Mouse (Mus musculus) hindbrain, embryonic 16.5 days (tissue): ENCODE data around the gene Tead1. TPM values are rescaled to one million over a fixed set of nuclear protein-coding genes. Genes with fewer than 3 reads are reported as not detected.

Source experiments
- ATAC-seq: fragments of 200-750 bp; cut with Nextera tagmentation; 2 replicates; pipeline ENCODE4 v1.8.0; 2017; ENCODE audit warnings: moderate TSS enrichment, moderate library complexity
- H3K27ac ChIP-seq: fragments of 300-500 bp; sonication (generic); 2 replicates; pipeline ENCODE4 v1.5.1; 2014; ENCODE audit warnings: low read depth, mild to moderate bottlenecking, control low read depth, low read length, moderate library complexity
- H3K27me3 ChIP-seq: fragments of 300-500 bp; sonication (generic); replicated peaks from 2 replicates; pipeline ENCODE4 v1.6.1; 2014; ENCODE audit warnings: low read length; ENCODE audit not compliant: control insufficient read depth, insufficient read depth
- H3K36me3 ChIP-seq: fragments of 300-500 bp; sonication (generic); 2 replicates; pipeline ENCODE4 v1.6.1; 2014; ENCODE audit warnings: mild to moderate bottlenecking, low read length, moderate library complexity, mixed read lengths; ENCODE audit not compliant: control insufficient read depth, insufficient read depth
- H3K4me1 ChIP-seq: fragments of 300-500 bp; sonication (generic); 2 replicates; pipeline ENCODE4 v1.6.1; 2014; ENCODE audit warnings: low read depth, low read length; ENCODE audit not compliant: control insufficient read depth, insufficient read depth
- H3K4me2 ChIP-seq: fragments of 300-500 bp; sonication (generic); 2 replicates; pipeline ENCODE4 v1.6.1; 2014; ENCODE audit warnings: mild to moderate bottlenecking, low read length, control low read depth, moderate library complexity
- H3K4me3 ChIP-seq: fragments of 300-500 bp; sonication (generic); 2 replicates; pipeline ENCODE4 v1.5.1; 2014; ENCODE audit warnings: mild to moderate bottlenecking, low read length, control low read depth, moderate library complexity
- H3K9ac ChIP-seq: fragments of 300-500 bp; sonication (generic); 2 replicates; pipeline ENCODE4 v1.6.1; 2014; ENCODE audit warnings: low read depth, mild to moderate bottlenecking, control low read depth, low read length, moderate library complexity
- H3K9me3 ChIP-seq: fragments of 300-500 bp; sonication (generic); 2 replicates; pipeline ENCODE4 v1.6.1; 2014; ENCODE audit warnings: mild to moderate bottlenecking, low read length, moderate library complexity; ENCODE audit not compliant: control insufficient read depth
- WGBS: fragments of 180-500 bp; shearing (Covaris S2); extraction: QIAGEN DNeasy Blood & Tissue Kit; methylation state at CpG from one replicate; pipeline ENCODE4 v1.1.7; 2014; 5-methylcytosine and 5-hydroxymethylcytosine counted together
- polyA plus RNA-seq: library from polyadenylated mRNA; unstranded; fragments of >200 nt; fragmentation: Nextera tagmentation; extraction: Ambion mirVana; gene quantifications from 2 replicates; pipeline ENCODE4 v1.2.1, GENCODE M21; 2015

Gene Tead1
- polyA plus RNA-seq: 12.1 and 12.2 TPM in 2 replicates

- H3K4me3 ChIP-seq: peak within 1 kb of the TSS; percentile 85
- H3K27ac ChIP-seq: peak within 1 kb of the TSS; percentile 92
- peak within 1 kb of the TSS; percentile 79 for H3K4me2 ChIP-seq
- no peaks in the 10 kb centered on the region for H3K9me3 ChIP-seq
- peaks cover 14% of the 10 kb centered on the region for H3K4me1 ChIP-seq
- H3K27me3 ChIP-seq: no peaks in the 10 kb centered on the region
- H3K36me3 ChIP-seq: no peaks in the 10 kb centered on the region
- 0% methylated on average over 16 of the region's 57 CpGs for WGBS
- H3K9ac ChIP-seq: peak within 1 kb of the TSS; percentile 85
- ATAC-seq: peak; percentile 89
Observed at GRCm38 (mm10) chr7:112679171-112679512, at the start of gene Tead1. Gene Tead1, plus strand, starts transcription at chr7:112679318.

GRCm38 (mm10) chr7:112634505-112635213, 44.5 kb upstream of the Tead1 start:
- H3K4me1 ChIP-seq: no peaks in the 10 kb centered on the region
- H3K4me2 ChIP-seq: no peak overlapping the region
- H3K9ac ChIP-seq: no peak overlapping the region
- H3K9me3 ChIP-seq: no peaks in the 10 kb centered on the region
- H3K4me3 ChIP-seq: no peak overlapping the region
- no peaks in the 10 kb centered on the region for H3K27me3 ChIP-seq
- WGBS: 88% methylated on average over 10 of the region's 10 CpGs
- no peak for ATAC-seq
- H3K36me3 ChIP-seq: no peaks in the 10 kb centered on the region
- H3K27ac ChIP-seq: no peak overlapping the region

GRCm38 (mm10) chr7:112635936-112636335, 43.2 kb upstream of the Tead1 start:
- Histone ChIP-seq H3K4me1 (no peaks in the 10 kb centered on the region), H3K9ac (no peak overlapping the region), H3K9me3 (no peaks in the 10 kb centered on the region), H3K36me3 (no peaks in the 10 kb centered on the region), H3K4me3 (no peak overlapping the region), H3K27ac (no peak overlapping the region), H3K4me2 (no peak overlapping the region), H3K27me3 (no peaks in the 10 kb centered on the region)
- WGBS: 96% methylated on average over 2 of the region's 2 CpGs
- ATAC-seq: no peak

- H3K36me3 ChIP-seq: no peaks in the 10 kb centered on the region
- no peaks in the 10 kb centered on the region for H3K27me3 ChIP-seq
- H3K9me3 ChIP-seq: no peaks in the 10 kb centered on the region
- H3K4me2 ChIP-seq: no peak overlapping the region
- WGBS: 85% methylated on average over 6 of the region's 6 CpGs
- no peak overlapping the region for H3K27ac ChIP-seq
- no peak overlapping the region for H3K9ac ChIP-seq
- H3K4me1 ChIP-seq: no peaks in the 10 kb centered on the region
- H3K4me3 ChIP-seq: no peak overlapping the region
- no peak for ATAC-seq
Observed at GRCm38 (mm10) chr7:112643866-112644543, 35.1 kb upstream of the Tead1 start.

GRCm38 (mm10) chr7:112644701-112645100, 34.4 kb upstream of the Tead1 start:
- no peaks in the 10 kb centered on the region for H3K9me3 ChIP-seq
- H3K4me3 ChIP-seq: no peak overlapping the region
- no peak for ATAC-seq
- H3K4me2 ChIP-seq: no peak overlapping the region
- no peak overlapping the region for H3K9ac ChIP-seq
- H3K27ac ChIP-seq: no peak overlapping the region
- H3K4me1 ChIP-seq: no peaks in the 10 kb centered on the region
- no peaks in the 10 kb centered on the region for H3K36me3 ChIP-seq
- WGBS: 85% methylated on average over 6 of the region's 6 CpGs
- no peaks in the 10 kb centered on the region for H3K27me3 ChIP-seq

GRCm38 (mm10) chr7:112645724-112646123, 33.4 kb upstream of the Tead1 start:
- H3K4me3 ChIP-seq: no peak overlapping the region
- H3K4me2 ChIP-seq: no peak overlapping the region
- 78% methylated on average over 2 of the region's 2 CpGs for WGBS
- no peak overlapping the region for H3K9ac ChIP-seq
- H3K27me3 ChIP-seq: no peaks in the 10 kb centered on the region
- no peaks in the 10 kb centered on the region for H3K36me3 ChIP-seq
- no peak overlapping the region for H3K27ac ChIP-seq
- no peak for ATAC-seq
- H3K4me1 ChIP-seq: no peaks in the 10 kb centered on the region
- no peaks in the 10 kb centered on the region for H3K9me3 ChIP-seq

- Histone ChIP-seq H3K27ac (no peak overlapping the region), H3K27me3 (no peaks in the 10 kb centered on the region), H3K4me2 (no peak overlapping the region), H3K9ac (no peak overlapping the region), H3K9me3 (no peaks in the 10 kb centered on the region), H3K4me3 (no peak overlapping the region), H3K36me3 (no peaks in the 10 kb centered on the region), H3K4me1 (no peaks in the 10 kb centered on the region)
- whole genome bisulfite sequencing: 97% methylated on average over 4 of the region's 4 CpGs
- ATAC-seq: no peak
Observed at GRCm38 (mm10) chr7:112647417-112647816, 31.7 kb upstream of the Tead1 start.

GRCm38 (mm10) chr7:112656141-112656662, 22.9 kb upstream of the Tead1 start:
- ATAC-seq: no peak
- H3K4me3 ChIP-seq: no peak overlapping the region
- WGBS: 52% methylated on average over 9 of the region's 9 CpGs

GRCm38 (mm10) chr7:112658939-112659338, 20.2 kb upstream of the Tead1 start:
- ATAC-seq: no peak
- no peak overlapping the region for H3K4me2 ChIP-seq
- WGBS: 94% methylated on average over 3 of the region's 3 CpGs
- no peak overlapping the region for H3K27ac ChIP-seq
- no peak overlapping the region for H3K9ac ChIP-seq
- no peak overlapping the region for H3K4me3 ChIP-seq
- no peaks in the 10 kb centered on the region for H3K9me3 ChIP-seq
- H3K4me1 ChIP-seq: peaks cover 5% of the 10 kb centered on the region; the same call in 1 of the 2 replicates
- no peaks in the 10 kb centered on the region for H3K27me3 ChIP-seq
- H3K36me3 ChIP-seq: no peaks in the 10 kb centered on the region

More at GRCm38 (mm10) chr7:112656141-112656662, 22.9 kb upstream of the Tead1 start:
- Histone ChIP-seq H3K4me2 (no peak overlapping the region), H3K27me3 (no peaks in the 10 kb centered on the region), H3K36me3 (no peaks in the 10 kb centered on the region), H3K9ac (no peak overlapping the region), H3K27ac (no peak overlapping the region), H3K9me3 (no peaks in the 10 kb centered on the region), H3K4me1 (peaks cover 3% of the 10 kb centered on the region; the same call in 1 of the 2 replicates)
